Mouse (Mus musculus) thymus, adult 2 months (tissue): Measurements from ENCODE around the gene Prss42.

Experiments
- CTCF ChIP-seq: fragments of 200-500 bp; IDR thresholded peaks from 2 replicates; pipeline ENCODE4 v1.5.1; 2012; ENCODE audit warnings: mild to moderate bottlenecking, control low read depth, low read length, moderate library complexity, borderline replicate concordance; ENCODE audit not compliant: control insufficient read depth, poor library complexity, insufficient read depth; ENCODE audit errors: extremely low read depth
- POLR2A ChIP-seq: fragments of 200-500 bp; IDR thresholded peaks from 2 replicates; pipeline ENCODE4 v1.6.1; 2012; ENCODE audit warnings: mild to moderate bottlenecking, low read length, control low read depth, moderate library complexity; ENCODE audit not compliant: control insufficient read depth, poor library complexity, insufficient read depth; ENCODE audit errors: extremely low read depth

- TF ChIP-seq CTCF: no peak
- no peak for TF ChIP-seq POLR2A
These were observed 34.6 kb upstream of the Prss42 start for GRCm38 (mm10) chr9:110763405-110763804.
